Mouse (Mus musculus): Measurements from ENCODE around the gene Kbtbd3. TPM values are rescaled to one million over a fixed set of nuclear protein-coding genes. Genes with fewer than 3 reads are reported as not detected.

Kbtbd3 gene
- polyA plus RNA-seq, 1 experiment from 2014 or later, result 3.9 TPM

DNA sequence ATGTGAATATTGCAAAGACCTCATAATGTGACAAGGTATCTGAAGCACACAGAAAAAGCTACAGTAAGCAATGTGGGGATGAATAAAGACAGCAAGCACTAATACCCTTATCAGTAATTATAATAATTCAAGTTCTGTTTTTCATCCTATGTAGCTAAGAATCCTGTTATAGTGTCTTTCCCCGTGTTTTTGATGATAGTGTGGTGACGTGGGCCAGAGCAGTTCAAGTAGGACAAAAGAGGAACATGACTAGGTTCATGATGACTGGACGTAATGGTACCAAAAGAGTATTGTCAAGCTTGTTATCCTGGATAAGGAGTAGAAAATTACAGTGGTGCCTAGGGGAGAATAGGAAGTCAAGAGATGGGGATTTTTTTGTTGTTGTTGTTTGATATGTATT is 1.1 kb downstream of the Kbtbd3 start:
- peak overlapping the region; percentile 76 for H3K4me3 ChIP-seq (ENCODE audit: low read depth, low read length)
- no peak overlapping the region; the same call in 1 of the 2 replicates for H3K9ac ChIP-seq (ENCODE audit: low read depth, low read length)
- H3K27ac ChIP-seq (ENCODE audit: low read depth, low read length), result 0 out of 2 replicates have a peak overlapping the region, but pooled peaks have one; percentile 14
- H3K4me2 ChIP-seq, result peak overlapping the region; percentile 81
- H3K27me3 ChIP-seq (replicated peaks; ENCODE audit: control insufficient read depth, insufficient read depth, low read length), result no peaks in the 10 kb centered on the region
- DNase-seq (ENCODE audit: low spot score) (no peak), ATAC-seq (replicated peaks; ENCODE audit: low FRiP score) (no peak)
- H3K4me1 ChIP-seq (replicated peaks; ENCODE audit: control insufficient read depth, insufficient read depth, low read length), result peaks cover 5% of the 10 kb centered on the region; the same call in 1 of the 2 replicates
- WGBS, result 44% methylated on average over 3 of the region's 3 CpGs
- no peaks in the 10 kb centered on the region for H3K9me3 ChIP-seq (ENCODE audit: control insufficient read depth, low read length)
- H3K36me3 ChIP-seq (ENCODE audit: control insufficient read depth, insufficient read depth, low read length), result no peaks in the 10 kb centered on the region

DNA sequence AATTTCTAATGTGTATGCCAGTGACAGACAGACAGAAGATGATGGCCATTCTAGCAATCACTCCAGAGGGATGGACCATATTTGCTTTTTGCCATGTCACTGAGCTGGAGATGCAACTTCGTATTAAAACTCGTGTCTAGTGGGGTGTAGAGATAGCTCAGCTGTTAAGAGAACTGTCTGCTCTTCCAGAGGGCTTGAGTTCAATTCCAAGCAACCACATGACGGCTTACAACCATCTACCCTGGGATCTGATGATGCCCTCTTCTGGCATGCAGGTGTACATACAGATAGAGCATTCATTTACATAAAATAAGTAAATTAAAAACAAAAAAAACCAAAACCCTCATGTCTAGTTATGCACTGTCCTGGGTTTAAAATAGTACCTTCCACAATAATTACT is 1.5 kb downstream of the Kbtbd3 start:
- WGBS, result 72% methylated on average over 3 of the region's 3 CpGs
- Histone ChIP-seq H3K36me3 (ENCODE audit: control insufficient read depth, insufficient read depth, low read length) (no peaks in the 10 kb centered on the region), H3K27ac (ENCODE audit: low read depth, low read length) (no peak overlapping the region), H3K4me2 (peak overlapping the region; percentile 81), H3K27me3 (replicated peaks; ENCODE audit: control insufficient read depth, insufficient read depth, low read length) (no peaks in the 10 kb centered on the region), H3K4me1 (replicated peaks; ENCODE audit: control insufficient read depth, insufficient read depth, low read length) (peaks cover 5% of the 10 kb centered on the region; the same call in 1 of the 2 replicates), H3K9me3 (ENCODE audit: control insufficient read depth, low read length) (no peaks in the 10 kb centered on the region), H3K4me3 (ENCODE audit: low read depth, low read length) (no peak overlapping the region), H3K9ac (ENCODE audit: low read depth, low read length) (no peak overlapping the region)
- ATAC-seq (replicated peaks; ENCODE audit: low FRiP score), result no peak
- no peak for DNase-seq (ENCODE audit: low spot score)

DNA sequence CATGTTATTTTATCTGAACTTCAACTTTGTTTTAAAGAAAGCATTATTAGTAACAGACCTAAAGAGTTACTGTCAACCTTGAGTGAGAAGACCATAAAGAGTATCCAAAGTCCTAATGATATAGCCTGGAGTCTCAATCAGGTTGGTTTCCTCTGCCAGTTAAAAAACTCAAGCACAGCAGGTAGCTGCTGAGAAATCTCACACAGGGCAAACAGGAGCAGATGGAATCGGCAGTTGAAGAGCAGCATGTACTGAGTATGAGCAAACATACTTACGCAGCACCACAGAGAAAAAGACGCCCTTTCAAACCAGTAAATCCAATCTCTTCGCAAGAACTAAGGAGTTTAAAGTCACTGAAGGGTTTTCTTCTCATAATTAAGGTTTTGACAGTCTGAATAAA is 4.3 kb downstream of the Kbtbd3 start:
- H3K4me2 ChIP-seq, result no peak overlapping the region
- H3K27ac ChIP-seq (ENCODE audit: low read depth, low read length), result no peak overlapping the region
- 0 out of 2 replicates have a peak, but pooled peaks cover 5% of the 10 kb centered on the region for H3K4me1 ChIP-seq (replicated peaks; ENCODE audit: control insufficient read depth, insufficient read depth, low read length)
- DNase-seq (ENCODE audit: low spot score), result no peak
- no peaks in the 10 kb centered on the region for H3K27me3 ChIP-seq (replicated peaks; ENCODE audit: control insufficient read depth, insufficient read depth, low read length)
- 89% methylated on average over 4 of the region's 4 CpGs for WGBS
- no peak for ATAC-seq (replicated peaks; ENCODE audit: low FRiP score)
- H3K9me3 ChIP-seq (ENCODE audit: control insufficient read depth, low read length), result no peaks in the 10 kb centered on the region
- H3K36me3 ChIP-seq (ENCODE audit: control insufficient read depth, insufficient read depth, low read length), result no peaks in the 10 kb centered on the region
- H3K9ac ChIP-seq (ENCODE audit: low read depth, low read length), result no peak overlapping the region
- H3K4me3 ChIP-seq (ENCODE audit: low read depth, low read length), result no peak overlapping the region

DNA sequence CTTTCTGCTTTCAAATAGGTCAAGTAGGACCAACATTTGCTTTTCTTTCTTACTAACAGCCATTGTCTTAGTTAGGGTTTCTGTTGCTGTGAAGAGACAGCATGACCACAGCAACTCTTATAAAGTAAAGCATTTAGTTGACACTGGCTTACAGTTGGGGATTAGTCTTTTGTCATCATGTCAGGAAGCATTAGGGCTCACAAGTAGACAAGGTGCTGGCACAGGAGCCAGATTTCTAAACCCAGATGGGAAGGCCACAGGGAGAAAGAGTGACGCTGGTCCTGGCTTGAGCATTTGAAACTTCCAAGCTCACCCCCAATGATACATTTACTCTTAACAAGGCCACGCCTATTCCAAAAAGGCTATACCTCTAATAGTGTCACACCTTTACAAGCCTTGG is 6.1 kb downstream of the Kbtbd3 start:
- Histone ChIP-seq H3K4me2 (no peak overlapping the region), H3K9me3 (ENCODE audit: control insufficient read depth, low read length) (no peaks in the 10 kb centered on the region), H3K9ac (ENCODE audit: low read depth, low read length) (no peak overlapping the region), H3K4me3 (ENCODE audit: low read depth, low read length) (no peak overlapping the region), H3K27ac (ENCODE audit: low read depth, low read length) (no peak overlapping the region), H3K27me3 (replicated peaks; ENCODE audit: control insufficient read depth, insufficient read depth, low read length) (no peaks in the 10 kb centered on the region), H3K36me3 (ENCODE audit: control insufficient read depth, insufficient read depth, low read length) (no peaks in the 10 kb centered on the region), H3K4me1 (replicated peaks; ENCODE audit: control insufficient read depth, insufficient read depth, low read length) (0 out of 2 replicates have a peak, but pooled peaks cover 1% of the 10 kb centered on the region)
- 86% methylated on average over 2 of the region's 2 CpGs for WGBS
- DNase-seq (ENCODE audit: low spot score) (no peak), ATAC-seq (replicated peaks; ENCODE audit: low FRiP score) (no peak)

DNA sequence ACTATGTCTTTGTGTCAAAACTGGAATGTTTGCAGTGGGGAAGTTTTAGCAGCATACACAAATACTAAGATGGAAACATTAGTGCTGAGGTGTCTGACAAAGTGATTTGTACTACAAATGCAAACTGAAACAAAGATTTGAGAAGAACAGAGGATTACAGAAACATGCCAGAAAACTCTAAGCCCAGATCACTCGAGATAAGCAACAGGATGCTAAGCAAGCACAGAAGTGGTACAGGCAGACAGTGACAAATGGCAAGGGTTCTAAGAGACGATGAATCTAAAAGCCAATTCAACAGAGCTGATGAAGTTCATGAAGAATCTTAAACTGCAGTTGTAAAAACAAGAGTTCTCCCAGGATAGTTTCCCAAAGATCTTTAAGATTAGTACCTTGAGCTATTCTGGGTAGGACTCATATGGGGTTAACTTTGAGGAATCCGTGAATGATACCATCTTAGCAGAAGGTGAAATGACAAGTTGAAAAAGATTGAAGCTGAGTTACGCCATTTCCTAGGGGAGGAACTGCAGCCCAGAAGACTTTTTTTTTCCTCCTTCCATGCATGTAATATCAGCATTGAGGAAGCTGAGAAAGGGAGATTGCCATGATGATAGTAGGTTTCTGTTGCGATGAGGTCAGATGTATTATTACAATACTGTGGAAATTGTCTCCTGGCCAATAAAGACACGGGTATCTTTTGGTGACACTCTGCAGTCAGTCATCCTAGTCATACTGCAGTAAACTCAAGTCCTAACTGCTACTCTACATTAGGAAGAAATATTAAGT is 9.5 kb downstream of the Kbtbd3 start:
- Histone ChIP-seq H3K4me2 (no peak overlapping the region), H3K36me3 (ENCODE audit: control insufficient read depth, insufficient read depth, low read length) (no peaks in the 10 kb centered on the region), H3K9ac (ENCODE audit: low read depth, low read length) (no peak overlapping the region), H3K9me3 (ENCODE audit: control insufficient read depth, low read length) (no peaks in the 10 kb centered on the region), H3K27me3 (replicated peaks; ENCODE audit: control insufficient read depth, insufficient read depth, low read length) (no peaks in the 10 kb centered on the region), H3K27ac (ENCODE audit: low read depth, low read length) (no peak overlapping the region), H3K4me1 (replicated peaks; ENCODE audit: control insufficient read depth, insufficient read depth, low read length) (no peaks in the 10 kb centered on the region), H3K4me3 (ENCODE audit: low read depth, low read length) (no peak overlapping the region)
- WGBS, result 83% methylated on average over 6 of the region's 6 CpGs
- ATAC-seq (replicated peaks; ENCODE audit: low FRiP score) (no peak), DNase-seq (ENCODE audit: low spot score) (no peak)

DNA sequence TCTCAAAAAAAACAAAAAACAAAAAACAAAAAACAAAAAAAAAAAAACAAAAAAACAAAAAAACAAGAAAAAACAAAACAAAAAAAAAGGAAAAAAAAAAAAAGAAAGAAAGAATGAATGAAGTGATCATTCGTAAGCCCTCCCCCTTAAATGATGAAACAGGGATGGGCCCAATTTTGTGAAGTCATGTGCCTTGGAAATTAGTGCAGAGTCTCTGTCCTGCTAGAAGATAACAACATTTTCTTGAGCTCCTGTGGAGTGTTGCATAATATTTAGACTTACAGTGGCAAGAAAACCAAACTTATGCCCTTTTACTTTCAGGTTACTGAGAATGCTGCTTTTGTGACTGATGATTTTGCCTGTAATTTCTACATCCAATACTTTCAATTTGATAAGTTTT is 43.5 kb downstream of the Kbtbd3 start:
- no peak for DNase-seq (ENCODE audit: low spot score)
- Histone ChIP-seq H3K27ac (ENCODE audit: low read depth, low read length) (no peak overlapping the region), H3K9ac (ENCODE audit: low read depth, low read length) (no peak overlapping the region), H3K4me2 (no peak overlapping the region), H3K4me3 (ENCODE audit: low read depth, low read length) (no peak overlapping the region), H3K36me3 (ENCODE audit: control insufficient read depth, insufficient read depth, low read length) (no peaks in the 10 kb centered on the region), H3K4me1 (replicated peaks; ENCODE audit: control insufficient read depth, insufficient read depth, low read length) (no peaks in the 10 kb centered on the region), H3K27me3 (replicated peaks; ENCODE audit: control insufficient read depth, insufficient read depth, low read length) (no peaks in the 10 kb centered on the region), H3K9me3 (ENCODE audit: control insufficient read depth, low read length) (no peaks in the 10 kb centered on the region)
- 86% methylated on average over 1 of the region's 1 CpGs for WGBS
- no peak for ATAC-seq (replicated peaks; ENCODE audit: low FRiP score)

DNA sequence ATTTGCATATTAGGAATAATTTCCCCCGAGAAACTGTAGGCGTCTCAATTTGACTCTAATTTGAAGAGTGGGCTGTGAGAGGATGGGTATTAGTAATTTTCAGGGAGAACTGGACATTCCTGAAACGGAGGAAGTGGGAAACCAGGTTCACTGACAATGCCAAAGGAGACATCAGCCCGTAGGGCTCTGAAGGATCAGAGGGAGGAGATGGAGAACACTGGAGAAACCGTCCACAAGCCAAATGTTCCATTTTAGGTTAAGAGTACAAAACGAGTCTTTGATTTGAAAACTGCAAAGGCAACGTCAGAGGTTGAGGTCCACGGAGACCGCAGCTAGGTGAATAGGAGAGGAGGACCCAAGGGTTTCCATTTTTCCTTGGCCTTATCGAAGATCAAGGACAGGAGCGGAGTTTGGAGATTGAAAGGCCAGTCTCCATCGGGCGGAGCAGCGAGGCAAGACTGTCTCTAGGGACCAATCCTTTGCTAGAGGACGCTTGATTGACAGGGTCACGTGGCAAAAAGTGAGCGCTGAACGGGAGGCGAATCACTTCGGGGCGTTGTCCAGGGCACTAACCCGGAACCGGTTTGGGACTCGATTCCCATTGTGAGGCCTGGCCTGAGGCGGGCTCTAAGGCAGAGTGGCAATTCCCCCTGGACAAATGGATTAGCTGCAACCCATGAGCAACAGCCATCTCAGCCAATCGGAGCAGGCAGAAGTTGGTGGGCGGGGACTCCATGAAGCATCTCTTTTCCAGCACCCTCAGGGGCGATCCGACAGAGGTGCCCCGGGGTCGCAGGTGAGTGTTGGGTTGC is 66.4 kb downstream of the Kbtbd3 start, which contains the start of gene Msantd4:
Gene Msantd4 (plus strand): TSS at position 735 of the 812 bp plus-strand sequence.
- Histone ChIP-seq H3K27me3 (replicated peaks; ENCODE audit: control insufficient read depth, insufficient read depth, low read length) (no peaks in the 10 kb centered on the region), H3K9me3 (ENCODE audit: control insufficient read depth, low read length) (no peaks in the 10 kb centered on the region), H3K4me1 (replicated peaks; ENCODE audit: control insufficient read depth, insufficient read depth, low read length) (peaks cover 3% of the 10 kb centered on the region; the same call in 1 of the 2 replicates), H3K36me3 (ENCODE audit: control insufficient read depth, insufficient read depth, low read length) (no peaks in the 10 kb centered on the region), H3K27ac (ENCODE audit: low read depth, low read length) (no peak within 1 kb of the TSS), H3K4me2 (peak within 1 kb of the TSS; percentile 63), H3K9ac (ENCODE audit: low read depth, low read length) (peak within 1 kb of the TSS; percentile 70), H3K4me3 (ENCODE audit: low read depth, low read length) (peak within 1 kb of the TSS; percentile 78)
- WGBS, result 4% methylated on average over 31 of the region's 31 CpGs
- peak; percentile 99 for ATAC-seq (replicated peaks; ENCODE audit: low FRiP score)
- DNase-seq (ENCODE audit: low spot score), result peak; percentile 89

DNA sequence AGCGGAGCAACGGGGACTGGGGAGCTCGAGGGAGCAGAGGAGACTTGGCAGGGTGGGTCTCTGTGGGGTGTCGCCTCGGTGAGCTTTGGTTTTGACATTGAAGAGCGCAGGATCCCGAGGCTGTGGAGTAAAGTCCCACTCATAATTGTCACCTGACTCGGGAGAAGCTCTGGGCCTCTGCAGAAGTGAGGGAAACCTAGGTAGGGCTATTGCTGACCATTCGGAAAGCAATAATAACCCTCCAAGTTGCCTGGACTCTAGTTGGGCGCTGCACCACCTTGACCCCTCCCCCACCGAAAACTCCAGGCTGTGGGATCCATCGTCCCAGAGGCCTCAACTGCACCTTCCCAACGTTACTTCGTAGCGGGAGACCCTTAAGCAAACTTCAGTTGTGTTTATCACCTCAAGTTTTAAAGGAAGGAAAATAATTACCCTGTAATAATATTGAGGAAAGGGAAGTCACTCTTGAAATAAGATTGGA is 67.0 kb downstream of the Kbtbd3 start:
- ATAC-seq (replicated peaks; ENCODE audit: low FRiP score), result no peak; the same call in 1 of the 2 replicates
- DNase-seq (ENCODE audit: low spot score), result no peak
- peaks cover 3% of the 10 kb centered on the region; the same call in 1 of the 2 replicates for H3K4me1 ChIP-seq (replicated peaks; ENCODE audit: control insufficient read depth, insufficient read depth, low read length)
- 0% methylated on average over 15 of the region's 15 CpGs for WGBS
- H3K27me3 ChIP-seq (replicated peaks; ENCODE audit: control insufficient read depth, insufficient read depth, low read length), result no peaks in the 10 kb centered on the region
- H3K4me3 ChIP-seq (ENCODE audit: low read depth, low read length), result peak overlapping the region; percentile 78
- H3K36me3 ChIP-seq (ENCODE audit: control insufficient read depth, insufficient read depth, low read length), result no peaks in the 10 kb centered on the region
- H3K4me2 ChIP-seq, result peak overlapping the region; percentile 63
- no peak overlapping the region for H3K27ac ChIP-seq (ENCODE audit: low read depth, low read length)
- peak overlapping the region; percentile 70 for H3K9ac ChIP-seq (ENCODE audit: low read depth, low read length)
- no peaks in the 10 kb centered on the region for H3K9me3 ChIP-seq (ENCODE audit: control insufficient read depth, low read length)

Measured in liver, embryonic 11.5 days (tissue).